Mouse (Mus musculus) hindbrain, embryonic 16.5 days (tissue): ENCODE results near the gene Sucla2. TPM values are rescaled to one million over a fixed set of nuclear protein-coding genes. Genes with fewer than 3 reads are reported as not detected.

ENCODE experiments used
- ATAC-seq: fragments of 200-750 bp; cut with Nextera tagmentation; 2 replicates; pipeline ENCODE4 v1.8.0; 2017; ENCODE audit warnings: moderate TSS enrichment, moderate library complexity
- H3K27ac ChIP-seq: fragments of 300-500 bp; sonication (generic); 2 replicates; pipeline ENCODE4 v1.5.1; 2014; ENCODE audit warnings: low read depth, mild to moderate bottlenecking, control low read depth, low read length, moderate library complexity
- H3K27me3 ChIP-seq: fragments of 300-500 bp; sonication (generic); replicated peaks from 2 replicates; pipeline ENCODE4 v1.6.1; 2014; ENCODE audit warnings: low read length; ENCODE audit not compliant: control insufficient read depth, insufficient read depth
- H3K36me3 ChIP-seq: fragments of 300-500 bp; sonication (generic); 2 replicates; pipeline ENCODE4 v1.6.1; 2014; ENCODE audit warnings: mild to moderate bottlenecking, low read length, moderate library complexity, mixed read lengths; ENCODE audit not compliant: control insufficient read depth, insufficient read depth
- H3K4me1 ChIP-seq: fragments of 300-500 bp; sonication (generic); 2 replicates; pipeline ENCODE4 v1.6.1; 2014; ENCODE audit warnings: low read depth, low read length; ENCODE audit not compliant: control insufficient read depth, insufficient read depth
- H3K4me2 ChIP-seq: fragments of 300-500 bp; sonication (generic); 2 replicates; pipeline ENCODE4 v1.6.1; 2014; ENCODE audit warnings: mild to moderate bottlenecking, low read length, control low read depth, moderate library complexity
- H3K4me3 ChIP-seq: fragments of 300-500 bp; sonication (generic); 2 replicates; pipeline ENCODE4 v1.5.1; 2014; ENCODE audit warnings: mild to moderate bottlenecking, low read length, control low read depth, moderate library complexity
- H3K9ac ChIP-seq: fragments of 300-500 bp; sonication (generic); 2 replicates; pipeline ENCODE4 v1.6.1; 2014; ENCODE audit warnings: low read depth, mild to moderate bottlenecking, control low read depth, low read length, moderate library complexity
- H3K9me3 ChIP-seq: fragments of 300-500 bp; sonication (generic); 2 replicates; pipeline ENCODE4 v1.6.1; 2014; ENCODE audit warnings: mild to moderate bottlenecking, low read length, moderate library complexity; ENCODE audit not compliant: control insufficient read depth
- WGBS: fragments of 180-500 bp; shearing (Covaris S2); extraction: QIAGEN DNeasy Blood & Tissue Kit; methylation state at CpG from one replicate; pipeline ENCODE4 v1.1.7; 2014; 5-methylcytosine and 5-hydroxymethylcytosine counted together
- polyA plus RNA-seq: library from polyadenylated mRNA; unstranded; fragments of >200 nt; fragmentation: Nextera tagmentation; extraction: Ambion mirVana; gene quantifications from 2 replicates; pipeline ENCODE4 v1.2.1, GENCODE M21; 2015

Gene Sucla2
- polyA plus RNA-seq, 1 experiment from 2014 or later: 145 TPM

DNA sequence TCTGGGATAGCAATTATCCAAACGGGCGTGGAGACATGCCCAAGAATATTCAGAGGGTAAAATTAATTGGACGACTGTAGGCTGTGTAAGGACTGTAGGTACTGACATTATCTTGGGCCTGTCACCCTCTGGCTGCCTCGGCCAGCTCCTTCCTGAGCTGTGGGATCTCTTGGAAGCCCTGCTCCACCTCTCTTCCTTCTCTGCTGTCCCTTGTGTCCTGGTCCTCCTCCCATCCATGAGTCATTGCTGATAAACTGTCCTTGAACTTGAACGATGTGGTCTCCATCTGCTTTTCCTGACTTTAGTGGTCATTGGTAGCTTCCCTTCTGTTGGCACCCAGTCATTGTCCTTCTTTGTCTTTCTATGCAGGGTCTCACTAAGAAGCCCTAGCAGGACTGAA lies 38.5 kb upstream of the Sucla2 start:
- Histone ChIP-seq H3K27ac (no peak overlapping the region), H3K4me2 (no peak overlapping the region), H3K4me1 (no peaks in the 10 kb centered on the region), H3K9ac (no peak overlapping the region), H3K36me3 (no peaks in the 10 kb centered on the region), H3K27me3 (no peaks in the 10 kb centered on the region), H3K4me3 (no peak overlapping the region), H3K9me3 (peaks cover 3% of the 10 kb centered on the region)
- ATAC-seq: no peak
- WGBS: 83% methylated on average over 5 of the region's 5 CpGs

DNA sequence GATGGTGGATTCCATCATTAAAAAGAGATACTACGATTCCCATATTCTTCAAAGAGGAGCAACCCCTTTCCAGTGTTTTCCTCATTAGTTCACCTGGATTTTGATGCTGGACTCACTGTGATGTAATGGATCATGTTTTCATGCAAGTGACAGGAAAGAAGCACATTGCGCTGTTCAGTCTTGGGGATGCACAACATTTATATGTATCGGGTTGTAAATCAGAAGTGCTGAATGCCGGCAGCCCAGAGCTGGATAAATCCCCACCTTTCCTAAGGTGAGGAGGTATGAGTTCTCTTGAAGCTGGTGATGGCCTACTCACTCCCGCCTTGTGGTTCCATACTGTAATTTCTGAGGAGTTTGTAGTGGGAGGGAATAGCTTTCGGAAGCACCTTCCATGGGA lies 31.8 kb upstream of the Sucla2 start:
- no peaks in the 10 kb centered on the region for H3K4me1 ChIP-seq
- H3K27me3 ChIP-seq: no peaks in the 10 kb centered on the region
- H3K4me2 ChIP-seq: no peak overlapping the region
- H3K9ac ChIP-seq: no peak overlapping the region
- H3K9me3 ChIP-seq: peaks cover 3% of the 10 kb centered on the region
- H3K36me3 ChIP-seq: no peaks in the 10 kb centered on the region
- no peak overlapping the region for H3K4me3 ChIP-seq
- no peak overlapping the region for H3K27ac ChIP-seq
- 97% methylated on average over 6 of the region's 6 CpGs for WGBS
- ATAC-seq: no peak

DNA sequence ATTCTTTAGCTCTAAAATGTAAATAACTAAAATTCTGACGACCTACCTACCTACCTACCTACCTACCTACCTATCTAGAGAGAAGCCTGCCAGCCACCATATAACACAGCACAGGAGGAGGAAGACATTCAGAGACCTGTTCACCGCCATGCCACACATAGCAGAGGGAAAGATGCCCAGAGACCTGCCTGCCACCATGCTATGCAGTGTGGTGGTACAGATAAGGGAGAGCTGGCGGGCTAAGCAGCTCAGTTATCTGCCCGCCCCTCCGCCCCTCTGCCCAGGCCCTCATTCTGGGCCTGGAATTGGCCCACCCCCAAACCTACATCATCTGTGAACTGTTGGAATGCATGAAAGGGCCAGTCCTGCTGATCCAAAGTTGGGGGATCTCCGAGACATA lies 31.0 kb upstream of the Sucla2 start:
- H3K4me3 ChIP-seq: no peak overlapping the region
- 70% methylated on average over 6 of the region's 6 CpGs for whole genome bisulfite sequencing
- no peak overlapping the region for H3K27ac ChIP-seq
- peaks cover 3% of the 10 kb centered on the region for H3K9me3 ChIP-seq
- H3K4me2 ChIP-seq: no peak overlapping the region
- no peak overlapping the region for H3K9ac ChIP-seq
- no peak for ATAC-seq
- H3K4me1 ChIP-seq: no peaks in the 10 kb centered on the region
- no peaks in the 10 kb centered on the region for H3K27me3 ChIP-seq
- no peaks in the 10 kb centered on the region for H3K36me3 ChIP-seq

- Histone ChIP-seq H3K27ac (no peak overlapping the region), H3K27me3 (no peaks in the 10 kb centered on the region), H3K4me3 (no peak overlapping the region), H3K9ac (no peak overlapping the region), H3K9me3 (no peaks in the 10 kb centered on the region), H3K4me1 (no peaks in the 10 kb centered on the region), H3K4me2 (no peak overlapping the region), H3K36me3 (no peaks in the 10 kb centered on the region)
- no peak for ATAC-seq
- 73% methylated on average over 7 of the region's 7 CpGs for WGBS
Observed at GRCm38 (mm10) chr14:73495753-73496152, 29.4 kb upstream of the Sucla2 start.

- Histone ChIP-seq H3K4me3 (no peak overlapping the region), H3K4me1 (0 out of 2 replicates have a peak, but pooled peaks cover 2% of the 10 kb centered on the region), H3K27me3 (no peaks in the 10 kb centered on the region), H3K4me2 (no peak overlapping the region), H3K9ac (no peak overlapping the region), H3K9me3 (no peaks in the 10 kb centered on the region), H3K27ac (no peak overlapping the region; the same call in 1 of the 2 replicates), H3K36me3 (no peaks in the 10 kb centered on the region)
- ATAC-seq: no peak
- 83% methylated on average over 9 of the region's 9 CpGs for WGBS
Observed at GRCm38 (mm10) chr14:73501283-73501682, 23.8 kb upstream of the Sucla2 start.

GRCm38 (mm10) chr14:73501721-73502120 lies 23.4 kb upstream of the Sucla2 start:
- peak; percentile 46; the same call in 1 of the 2 replicates for ATAC-seq
- no peaks in the 10 kb centered on the region for H3K36me3 ChIP-seq
- H3K9ac ChIP-seq: no peak overlapping the region
- H3K27ac ChIP-seq: peak overlapping the region; percentile 60
- no peaks in the 10 kb centered on the region for H3K27me3 ChIP-seq
- no peak overlapping the region for H3K4me2 ChIP-seq
- WGBS: 57% methylated on average over 6 of the region's 6 CpGs
- H3K4me3 ChIP-seq: no peak overlapping the region
- H3K9me3 ChIP-seq: no peaks in the 10 kb centered on the region
- 0 out of 2 replicates have a peak, but pooled peaks cover 2% of the 10 kb centered on the region for H3K4me1 ChIP-seq

DNA sequence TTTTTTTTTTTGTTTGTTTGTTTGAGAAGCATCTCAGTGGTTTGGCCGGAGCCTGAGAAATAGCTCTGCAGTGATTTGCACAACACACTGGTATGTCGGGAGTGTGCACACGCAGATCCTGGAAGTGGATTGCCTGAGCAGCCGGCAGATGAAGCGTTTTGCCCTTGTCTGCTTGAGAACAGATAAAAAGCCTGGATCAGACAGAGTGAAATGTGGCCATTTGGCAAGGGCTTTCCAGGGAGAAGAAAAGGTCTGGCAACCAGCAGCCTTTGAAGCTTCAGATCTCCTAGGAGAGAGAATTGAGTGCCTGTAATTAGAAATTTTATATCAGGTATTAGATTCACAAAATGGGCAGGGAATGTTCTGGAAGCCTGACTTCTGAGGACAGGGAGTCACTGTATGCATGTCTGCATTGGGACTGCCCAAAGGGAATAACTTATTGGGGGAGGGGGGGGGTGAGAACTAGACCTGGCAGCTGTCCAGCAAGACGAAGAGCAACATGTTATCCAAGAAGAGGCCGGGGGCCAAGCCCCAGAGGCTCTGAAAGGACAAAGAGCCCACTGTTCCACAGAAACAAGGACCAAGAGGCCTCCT lies 22.4 kb upstream of the Sucla2 start:
- H3K4me1 ChIP-seq: 0 out of 2 replicates have a peak, but pooled peaks cover 2% of the 10 kb centered on the region
- peak; percentile 90 for ATAC-seq
- no peaks in the 10 kb centered on the region for H3K27me3 ChIP-seq
- no peaks in the 10 kb centered on the region for H3K9me3 ChIP-seq
- no peaks in the 10 kb centered on the region for H3K36me3 ChIP-seq
- H3K27ac ChIP-seq: peak overlapping the region; percentile 58
- no peak overlapping the region for H3K4me2 ChIP-seq
- 31% methylated on average over 7 of the region's 7 CpGs for WGBS
- H3K4me3 ChIP-seq: no peak overlapping the region
- H3K9ac ChIP-seq: no peak overlapping the region

- H3K4me2 ChIP-seq: no peak overlapping the region
Observed at GRCm38 (mm10) chr14:73503237-73503933, 21.7 kb upstream of the Sucla2 start.

DNA sequence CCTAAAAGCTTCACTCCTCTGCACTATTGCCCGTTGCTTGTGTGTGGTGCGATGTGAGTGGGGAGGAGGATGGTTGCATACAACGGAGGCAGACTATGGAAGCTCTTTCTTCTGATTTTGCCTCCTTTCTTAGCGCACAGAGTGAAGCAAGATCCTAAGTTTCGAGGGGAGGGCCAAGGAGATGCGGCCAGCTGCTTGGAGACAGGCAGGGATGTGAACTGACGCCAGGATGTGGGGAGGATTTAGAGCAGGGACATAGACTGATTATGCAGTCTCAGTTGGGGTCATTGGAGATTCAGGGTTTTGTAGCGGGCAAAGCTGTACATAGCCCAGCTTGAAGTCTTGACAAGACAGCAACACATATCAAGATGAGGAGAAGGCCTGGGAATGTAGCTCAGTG lies 18.8 kb upstream of the Sucla2 start:
- Histone ChIP-seq H3K27me3 (no peaks in the 10 kb centered on the region), H3K9me3 (no peaks in the 10 kb centered on the region), H3K27ac (no peak overlapping the region), H3K4me3 (no peak overlapping the region), H3K4me2 (no peak overlapping the region), H3K4me1 (peaks cover 10% of the 10 kb centered on the region), H3K9ac (no peak overlapping the region), H3K36me3 (no peaks in the 10 kb centered on the region)
- 58% methylated on average over 8 of the region's 8 CpGs for WGBS
- no peak for ATAC-seq

More at GRCm38 (mm10) chr14:73503237-73503933, 21.7 kb upstream of the Sucla2 start:
- H3K4me1 ChIP-seq: 0 out of 2 replicates have a peak, but pooled peaks cover 2% of the 10 kb centered on the region
- H3K27ac ChIP-seq: peak overlapping the region; percentile 58
- no peak overlapping the region for H3K9ac ChIP-seq
- no peak overlapping the region for H3K4me3 ChIP-seq
- ATAC-seq: peak; percentile 85
- no peaks in the 10 kb centered on the region for H3K36me3 ChIP-seq
- H3K9me3 ChIP-seq: no peaks in the 10 kb centered on the region
- 50% methylated on average over 13 of the region's 13 CpGs for WGBS
- H3K27me3 ChIP-seq: no peaks in the 10 kb centered on the region
